Mouse (Mus musculus) hematopoietic multipotent progenitor cell, adult 10-12 weeks (in vitro differentiated cells): ENCODE data around the gene Ceacam19. TPM values are rescaled to one million over a fixed set of nuclear protein-coding genes. Genes with fewer than 3 reads are reported as not detected.

Experiments used
- polyA plus RNA-seq: library from polyadenylated mRNA; stranded (reverse); fragments of >175 nt; gene quantifications from 2 replicates; pipeline ENCODE4 v1.2.3, GENCODE M21; 2012; ENCODE audit warnings: low replicate concordance

The Ceacam19 gene
- polyA plus RNA-seq: 0.17 and 0.21 TPM in 2 replicates

GRCm38 (mm10) chr7:19887849-19888248, at the start of gene Ceacam19:
Ceacam19 (minus strand) TSS chr7:19887965.

GRCm38 (mm10) chr7:19920506-19921261, 32.9 kb upstream of the Ceacam19 start, which contains the start of gene Pvr:
Pvr (minus strand) TSS chr7:19921160.

GRCm38 (mm10) chr7:19861199-19861598, 26.6 kb downstream of the Ceacam19 start, which contains the start of gene Ceacam16:
Ceacam16 (minus strand) TSS chr7:19861299.

GRCm38 (mm10) chr7:19851858-19852570, 35.8 kb downstream of the Ceacam19 start, which contains the start of gene Gm19345:
Gm19345 (plus strand) TSS chr7:19852003.

Other genes with a start within 250 kb of the Ceacam19 start
- 105 and 205 TPM in 2 replicates for gene Clptm1, start 222.9 kb downstream of the Ceacam19 start, polyA plus RNA-seq
- gene Apoc2, start 210.0 kb downstream of the Ceacam19 start, polyA plus RNA-seq: 1.4 and 6.6 TPM in 2 replicates
- gene Gm44805, start 206.5 kb downstream of the Ceacam19 start, polyA plus RNA-seq: 2.7 TPM in 1 of 2 replicates, not detected in the other
- 0.61 TPM in 1 of 2 replicates, not detected in the other for gene Apoc4, start 206.5 kb downstream of the Ceacam19 start, polyA plus RNA-seq
- gene Apoc1, start 195.3 kb downstream of the Ceacam19 start, polyA plus RNA-seq: 0.67 and 8.3 TPM in 2 replicates
- gene Apoe, start 188.8 kb downstream of the Ceacam19 start, polyA plus RNA-seq: 752 and 1,634 TPM in 2 replicates
- 85.0 and 96.7 TPM in 2 replicates for gene Tomm40, start 172.5 kb downstream of the Ceacam19 start, polyA plus RNA-seq
- 1.8 and 3.7 TPM in 2 replicates for gene Nectin2, start 137.5 kb downstream of the Ceacam19 start, polyA plus RNA-seq
- 3.2 and 3.8 TPM in 2 replicates for gene Bcam, start 116.9 kb downstream of the Ceacam19 start, polyA plus RNA-seq
- gene Cblc, start 91.2 kb downstream of the Ceacam19 start, polyA plus RNA-seq: 1.9 and 5.6 TPM in 2 replicates
- gene Bcl3, start 65.2 kb downstream of the Ceacam19 start, polyA plus RNA-seq: 173 and 280 TPM in 2 replicates
- 0.61 TPM in 1 of 2 replicates, not detected in the other for gene Gm19345, start 36.0 kb downstream of the Ceacam19 start, polyA plus RNA-seq
- gene Ceacam16, start 26.7 kb downstream of the Ceacam19 start, polyA plus RNA-seq: 24.7 and 81.2 TPM in 2 replicates
- 2.9 and 3.6 TPM in 2 replicates for gene Pvr, start 33.2 kb upstream of the Ceacam19 start, polyA plus RNA-seq
- gene Igsf23, start 62.8 kb upstream of the Ceacam19 start, polyA plus RNA-seq: 0.71 and 3.1 TPM in 2 replicates
- gene Ceacam20, start 77.4 kb upstream of the Ceacam19 start, polyA plus RNA-seq: not detected in 2 replicates
- not detected in 2 replicates for gene Nlrp9b, start 103.5 kb upstream of the Ceacam19 start, polyA plus RNA-seq
- not detected in 2 replicates for gene Vmn1r91, start 211.7 kb upstream of the Ceacam19 start, polyA plus RNA-seq
- not detected in 2 replicates for gene Gm16442, start 234.6 kb upstream of the Ceacam19 start, polyA plus RNA-seq